Mouse (Mus musculus): ENCODE measurements around the gene Gng8. TPM values are rescaled to one million over a fixed set of nuclear protein-coding genes. Genes with fewer than 3 reads are reported as not detected.

The Gng8 gene
- polyA plus RNA-seq, 1 experiment from 2014 or later: 18.5 TPM

DNA sequence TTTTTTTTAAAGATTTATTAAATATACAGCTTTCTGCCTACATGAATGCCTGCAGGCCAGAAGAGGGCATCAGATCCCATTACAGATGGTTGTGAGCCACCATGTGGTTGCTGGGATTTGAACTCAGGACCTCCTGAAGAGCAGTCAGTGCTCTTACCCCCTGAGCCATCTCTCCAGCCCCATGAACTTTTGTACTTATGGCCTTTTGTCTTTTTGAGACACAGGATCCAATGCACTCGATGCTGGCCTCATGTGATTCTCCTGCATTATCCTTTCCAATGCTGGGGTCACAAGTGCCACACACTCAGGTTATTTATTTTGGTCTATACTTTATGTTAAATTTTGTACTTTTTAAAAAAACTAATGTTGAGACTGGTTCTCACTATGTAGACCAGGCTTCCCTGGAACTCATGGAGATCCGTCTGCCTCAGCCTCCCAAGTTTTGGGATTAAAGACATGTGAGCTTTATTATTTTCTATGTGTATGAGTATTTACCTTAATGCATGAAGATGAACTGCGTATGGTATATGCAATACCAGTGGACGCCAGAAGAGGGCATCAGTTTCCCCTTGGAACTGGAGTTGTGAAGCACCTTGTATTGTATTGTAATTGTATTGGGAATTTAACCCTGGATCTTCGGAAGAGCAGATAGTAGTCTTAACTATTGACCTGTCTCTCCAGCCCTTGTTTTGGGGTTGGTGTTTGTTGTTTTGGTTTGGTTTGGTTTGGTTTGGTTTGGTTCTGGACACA lies 31.5 kb upstream of the Gng8 start:
- Histone ChIP-seq H3K36me3 (peaks cover 81% of the 10 kb centered on the region), H3K4me3 (no peak overlapping the region), H3K9me3 (replicated peaks) (no peaks in the 10 kb centered on the region), H3K4me1 (0 out of 2 replicates have a peak, but pooled peaks cover 3% of the 10 kb centered on the region), H3K27ac (no peak overlapping the region), H3K27me3 (ENCODE audit: low read depth, poor library complexity, severe bottlenecking) (no peaks in the 10 kb centered on the region)
- peak; percentile 71 for DNase-seq (ENCODE audit: low spot score)
- WGBS: 38% methylated on average over 5 of the region's 5 CpGs

DNA sequence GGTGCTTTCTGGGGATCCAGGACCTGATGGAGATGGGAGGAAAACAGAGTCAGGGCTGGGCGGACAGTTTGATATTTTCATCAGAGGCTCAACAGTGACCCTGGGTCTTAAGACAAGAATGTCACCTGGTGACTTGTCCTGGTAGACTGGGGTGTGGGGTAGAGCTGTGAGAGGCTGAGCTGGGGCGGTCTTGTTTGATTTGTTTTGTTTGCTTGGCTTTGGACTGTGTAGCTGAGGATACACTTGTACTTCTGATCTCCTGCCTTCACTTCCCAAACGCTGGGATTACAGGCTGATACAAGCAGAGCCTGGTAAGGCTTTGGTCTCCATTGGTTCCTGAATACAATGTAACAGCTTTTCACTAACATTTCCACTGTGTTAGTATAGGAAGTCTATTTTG lies 24.1 kb upstream of the Gng8 start:
- H3K4me1 ChIP-seq: peaks cover 21% of the 10 kb centered on the region
- H3K36me3 ChIP-seq: peaks cover 89% of the 10 kb centered on the region
- WGBS: 94% methylated on average over 3 of the region's 3 CpGs
- no peak for DNase-seq (ENCODE audit: low spot score)
- no peak overlapping the region for H3K4me3 ChIP-seq
- no peaks in the 10 kb centered on the region for H3K27me3 ChIP-seq (ENCODE audit: low read depth, poor library complexity, severe bottlenecking)
- H3K27ac ChIP-seq: no peak overlapping the region
- no peaks in the 10 kb centered on the region for H3K9me3 ChIP-seq (replicated peaks)

DNA sequence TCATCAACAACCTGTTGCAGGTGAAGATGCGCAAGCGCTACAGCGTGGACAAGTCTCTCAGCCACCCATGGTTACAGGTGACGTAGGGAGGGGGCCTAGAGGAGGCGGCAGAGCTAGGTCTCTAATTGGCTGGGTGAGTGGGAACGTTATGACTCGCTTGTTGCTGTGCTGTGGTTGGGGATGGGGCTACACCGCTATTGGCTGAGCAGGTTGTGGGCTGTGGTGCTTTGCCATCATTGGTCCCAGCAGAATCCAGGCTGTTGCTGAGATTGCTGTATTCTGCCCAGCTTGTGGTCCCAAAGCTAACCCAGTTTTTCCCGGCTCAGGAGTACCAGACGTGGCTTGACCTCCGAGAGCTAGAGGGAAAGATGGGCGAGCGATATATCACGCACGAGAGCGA lies 22.1 kb upstream of the Gng8 start:
- peak overlapping the region; percentile 32; the same call in 1 of the 2 replicates for H3K27ac ChIP-seq
- H3K4me3 ChIP-seq: peak overlapping the region; percentile 41
- WGBS: 12% methylated on average over 16 of the region's 16 CpGs
- H3K27me3 ChIP-seq (ENCODE audit: low read depth, poor library complexity, severe bottlenecking): no peaks in the 10 kb centered on the region
- H3K36me3 ChIP-seq: peaks cover 70% of the 10 kb centered on the region
- DNase-seq (ENCODE audit: low spot score): peak; percentile 61
- no peaks in the 10 kb centered on the region for H3K9me3 ChIP-seq (replicated peaks)
- H3K4me1 ChIP-seq: peaks cover 22% of the 10 kb centered on the region

DNA sequence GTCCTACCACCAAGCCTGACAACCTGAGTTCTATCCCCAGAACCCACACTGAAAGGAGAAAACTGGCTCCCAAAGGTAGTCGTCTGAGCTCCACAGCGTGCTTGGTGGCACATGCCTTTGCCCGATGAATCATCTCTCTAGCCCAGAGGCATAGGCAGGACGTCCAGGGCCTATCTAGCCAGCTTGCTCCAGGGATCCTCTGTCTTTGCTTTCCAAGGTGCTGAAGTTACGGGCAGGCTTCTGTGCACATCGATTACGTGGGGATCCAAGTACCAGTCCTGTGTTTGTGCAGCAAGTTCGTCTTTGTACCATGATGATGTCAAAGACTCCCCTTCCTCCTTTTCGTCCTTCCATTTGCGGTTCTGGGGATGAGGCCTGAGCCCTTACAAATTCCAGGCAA lies 20.0 kb upstream of the Gng8 start:
- WGBS: 79% methylated on average over 10 of the region's 10 CpGs
- no peak overlapping the region for H3K27ac ChIP-seq
- no peak for DNase-seq (ENCODE audit: low spot score)
- H3K27me3 ChIP-seq (ENCODE audit: low read depth, poor library complexity, severe bottlenecking): no peaks in the 10 kb centered on the region
- H3K4me1 ChIP-seq: peaks cover 24% of the 10 kb centered on the region
- H3K36me3 ChIP-seq: peaks cover 50% of the 10 kb centered on the region
- H3K4me3 ChIP-seq: no peak overlapping the region
- no peaks in the 10 kb centered on the region for H3K9me3 ChIP-seq (replicated peaks)

DNA sequence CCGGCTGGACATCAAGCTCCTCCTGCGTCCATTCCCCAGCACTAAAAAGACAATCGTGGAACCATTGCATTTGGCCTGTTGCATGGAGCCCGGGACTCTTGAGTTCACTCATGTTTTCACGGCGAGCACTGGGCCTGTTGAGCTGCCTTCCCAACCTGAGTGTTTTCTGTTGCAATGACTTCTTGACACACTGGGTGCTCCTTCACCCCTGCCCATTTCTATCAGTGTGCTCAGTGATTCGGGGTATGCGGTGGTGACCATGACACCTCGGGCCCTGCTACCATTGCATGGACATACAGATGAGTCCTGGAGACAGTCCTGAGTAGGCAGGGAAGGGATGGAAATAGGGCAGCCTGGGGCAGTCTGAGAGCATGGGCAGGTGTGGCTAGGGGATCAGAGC lies 19.1 kb upstream of the Gng8 start:
- Histone ChIP-seq H3K27ac (no peak overlapping the region), H3K4me1 (peaks cover 33% of the 10 kb centered on the region), H3K36me3 (peaks cover 42% of the 10 kb centered on the region), H3K4me3 (no peak overlapping the region), H3K9me3 (replicated peaks) (no peaks in the 10 kb centered on the region), H3K27me3 (ENCODE audit: low read depth, poor library complexity, severe bottlenecking) (no peaks in the 10 kb centered on the region)
- DNase-seq (ENCODE audit: low spot score): no peak
- WGBS: 95% methylated on average over 9 of the region's 9 CpGs

DNA sequence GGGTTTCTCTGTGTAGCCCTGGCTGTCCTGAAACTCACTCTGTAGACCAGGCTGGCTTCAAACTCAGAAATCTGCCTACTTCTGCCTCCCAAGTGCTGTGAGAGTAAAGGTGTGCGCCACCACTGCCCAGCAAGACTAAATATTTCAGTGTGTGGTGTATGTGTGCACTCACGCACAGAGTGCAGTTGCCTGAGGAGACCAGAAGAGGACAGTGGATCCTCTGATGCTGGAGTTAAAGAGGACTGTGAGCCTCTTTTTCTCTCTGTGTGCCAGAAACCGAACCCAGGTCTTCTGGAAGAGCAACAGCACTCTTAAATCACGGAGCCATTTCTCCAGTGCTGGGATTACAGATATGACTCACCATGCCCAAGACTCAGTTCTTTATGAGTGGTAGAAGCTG lies 18.2 kb upstream of the Gng8 start:
- WGBS: 94% methylated on average over 4 of the region's 4 CpGs

DNA sequence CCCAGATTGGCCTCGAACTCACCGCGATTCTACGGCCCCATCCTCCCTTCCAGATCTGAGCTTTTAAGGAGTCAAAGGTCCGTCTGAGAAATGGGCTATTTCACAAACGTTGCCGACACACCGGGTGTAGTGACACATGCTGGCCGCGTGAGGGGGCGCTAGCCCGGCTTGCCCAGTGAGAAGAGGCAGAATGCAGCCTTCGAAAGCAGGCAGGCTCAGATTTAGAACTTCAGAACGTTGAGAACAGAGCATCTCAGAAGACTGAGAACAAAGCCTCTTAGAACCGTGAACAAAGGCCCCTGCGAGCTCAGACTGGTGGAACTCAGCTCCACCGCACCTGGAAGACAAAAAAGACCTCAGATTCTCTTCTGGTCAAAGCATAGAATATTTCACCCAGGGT lies 17.4 kb upstream of the Gng8 start:
- WGBS: 4% methylated on average over 17 of the region's 17 CpGs
- H3K27ac ChIP-seq: peak overlapping the region; percentile 96
- H3K36me3 ChIP-seq: peaks cover 47% of the 10 kb centered on the region
- DNase-seq (ENCODE audit: low spot score): peak; percentile 84
- peaks cover 45% of the 10 kb centered on the region for H3K4me1 ChIP-seq
- H3K27me3 ChIP-seq (ENCODE audit: low read depth, poor library complexity, severe bottlenecking): no peaks in the 10 kb centered on the region
- H3K9me3 ChIP-seq (replicated peaks): no peaks in the 10 kb centered on the region
- H3K4me3 ChIP-seq: peak overlapping the region; percentile 94

More for the DNA sequence above, 18.2 kb upstream of the Gng8 start:
- H3K9me3 ChIP-seq (replicated peaks): no peaks in the 10 kb centered on the region
- DNase-seq (ENCODE audit: low spot score): no peak
- H3K27me3 ChIP-seq (ENCODE audit: low read depth, poor library complexity, severe bottlenecking): no peaks in the 10 kb centered on the region
- H3K4me3 ChIP-seq: 0 out of 2 replicates have a peak overlapping the region, but pooled peaks have one; percentile 4
- H3K27ac ChIP-seq: no peak overlapping the region
- peaks cover 42% of the 10 kb centered on the region for H3K4me1 ChIP-seq
- peaks cover 44% of the 10 kb centered on the region for H3K36me3 ChIP-seq

DNA sequence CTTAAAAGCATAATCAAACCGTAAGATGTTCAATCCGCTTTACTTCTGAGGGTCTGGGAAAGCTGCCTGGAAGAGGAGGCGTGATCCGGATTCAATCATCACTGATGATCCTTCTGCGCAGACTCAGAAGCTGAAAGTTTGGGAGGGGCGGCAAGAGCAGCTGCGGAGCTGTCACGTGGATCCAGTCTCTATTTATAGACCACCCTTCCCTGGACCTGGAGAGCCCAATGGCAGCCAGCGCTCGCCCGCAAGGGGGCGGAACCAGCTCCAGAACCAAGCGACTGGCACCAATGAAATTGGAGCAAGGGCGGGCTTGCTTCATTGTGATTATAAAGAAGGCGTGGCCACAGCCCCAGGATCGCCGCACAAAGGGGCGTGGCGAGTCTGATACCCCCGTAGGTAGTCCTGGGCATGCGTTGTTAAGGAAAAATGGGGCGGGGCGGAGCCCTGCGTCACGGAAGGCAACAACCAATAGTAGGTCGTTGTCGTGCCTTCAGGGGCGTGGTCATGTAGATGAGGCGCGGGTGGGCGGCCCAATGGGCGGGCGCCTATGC lies 16.8 kb upstream of the Gng8 start:
- Histone ChIP-seq H3K4me3 (peak overlapping the region; percentile 94), H3K27me3 (ENCODE audit: low read depth, poor library complexity, severe bottlenecking) (no peaks in the 10 kb centered on the region), H3K36me3 (peaks cover 46% of the 10 kb centered on the region), H3K4me1 (peaks cover 43% of the 10 kb centered on the region), H3K9me3 (replicated peaks) (no peaks in the 10 kb centered on the region), H3K27ac (peak overlapping the region; percentile 96)
- peak; percentile 99 for DNase-seq (ENCODE audit: low spot score)
- WGBS: under 1% methylated on average over 33 of the region's 33 CpGs

DNA sequence AGATGAGACGGTGACA lies 16.5 kb upstream of the Gng8 start, which contains the start of gene Dact3:
TSS of gene Dact3 (plus strand) at position 8 of the 16 bp plus-strand sequence.
- no peak for DNase-seq (ENCODE audit: low spot score)
- WGBS: 0% methylated on average over 1 of the region's 1 CpGs
- H3K4me1 ChIP-seq: peaks cover 43% of the 10 kb centered on the region

DNA sequence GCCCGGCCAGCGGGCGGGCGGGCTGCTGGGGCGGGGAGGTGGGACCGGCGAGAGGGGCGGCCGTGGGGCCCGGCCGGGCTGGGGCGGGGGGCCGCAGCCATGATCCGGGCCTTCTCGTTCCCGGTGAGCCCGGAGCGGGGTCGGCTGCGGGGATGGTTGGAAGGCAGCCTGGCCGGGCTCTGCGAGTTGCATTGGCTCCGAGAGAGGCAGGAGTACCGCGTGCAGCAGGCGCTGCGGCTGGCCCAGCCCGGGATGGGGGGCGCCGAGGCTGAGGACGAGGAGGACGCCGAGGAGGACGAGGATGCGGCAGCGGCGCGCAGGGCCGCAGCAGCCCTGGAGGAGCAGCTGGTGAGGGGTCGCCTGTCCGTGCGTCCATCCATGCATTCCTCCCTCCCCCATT lies 16.3 kb upstream of the Gng8 start:
- peaks cover 44% of the 10 kb centered on the region for H3K36me3 ChIP-seq

More for the DNA sequence above, 16.5 kb upstream of the Gng8 start, which contains the start of gene Dact3:
- Histone ChIP-seq H3K4me3 (peak within 1 kb of the TSS; percentile 94), H3K36me3 (peaks cover 44% of the 10 kb centered on the region), H3K27ac (peak within 1 kb of the TSS; percentile 96), H3K9me3 (replicated peaks) (no peaks in the 10 kb centered on the region), H3K27me3 (ENCODE audit: low read depth, poor library complexity, severe bottlenecking) (no peaks in the 10 kb centered on the region)

DNA sequence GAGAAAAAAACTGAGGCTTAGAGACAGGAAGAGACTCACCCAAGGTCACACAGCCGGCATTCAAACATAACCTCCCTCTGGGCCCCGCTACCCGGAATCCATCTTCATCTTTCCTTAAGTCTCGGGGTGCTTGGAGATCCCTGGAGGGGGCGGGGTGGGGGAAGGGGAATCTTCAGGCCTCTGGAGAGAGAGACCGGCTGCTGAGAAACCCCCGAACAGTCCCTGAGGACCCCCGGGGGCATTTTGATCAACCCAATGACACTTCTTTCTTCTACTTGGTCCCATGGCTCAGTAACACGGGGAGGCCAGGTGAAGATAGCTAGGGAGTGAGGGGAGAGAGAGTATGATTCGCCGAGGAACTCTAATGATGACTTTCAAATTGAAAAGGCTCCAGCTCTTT lies 15.6 kb upstream of the Gng8 start:
- Histone ChIP-seq H3K4me3 (peak overlapping the region; percentile 94), H3K27ac (peak overlapping the region; percentile 96), H3K4me1 (peaks cover 43% of the 10 kb centered on the region), H3K36me3 (peaks cover 44% of the 10 kb centered on the region), H3K27me3 (ENCODE audit: low read depth, poor library complexity, severe bottlenecking) (no peaks in the 10 kb centered on the region), H3K9me3 (replicated peaks) (no peaks in the 10 kb centered on the region)
- WGBS: 1% methylated on average over 11 of the region's 11 CpGs
- DNase-seq (ENCODE audit: low spot score): peak; percentile 58

More for the DNA sequence above, 16.3 kb upstream of the Gng8 start:
- Histone ChIP-seq H3K27ac (peak overlapping the region; percentile 96), H3K4me3 (peak overlapping the region; percentile 94), H3K9me3 (replicated peaks) (no peaks in the 10 kb centered on the region), H3K4me1 (peaks cover 43% of the 10 kb centered on the region), H3K27me3 (ENCODE audit: low read depth, poor library complexity, severe bottlenecking) (no peaks in the 10 kb centered on the region)
- no peak for DNase-seq (ENCODE audit: low spot score)
- under 1% methylated on average over 42 of the region's 42 CpGs for WGBS

DNA sequence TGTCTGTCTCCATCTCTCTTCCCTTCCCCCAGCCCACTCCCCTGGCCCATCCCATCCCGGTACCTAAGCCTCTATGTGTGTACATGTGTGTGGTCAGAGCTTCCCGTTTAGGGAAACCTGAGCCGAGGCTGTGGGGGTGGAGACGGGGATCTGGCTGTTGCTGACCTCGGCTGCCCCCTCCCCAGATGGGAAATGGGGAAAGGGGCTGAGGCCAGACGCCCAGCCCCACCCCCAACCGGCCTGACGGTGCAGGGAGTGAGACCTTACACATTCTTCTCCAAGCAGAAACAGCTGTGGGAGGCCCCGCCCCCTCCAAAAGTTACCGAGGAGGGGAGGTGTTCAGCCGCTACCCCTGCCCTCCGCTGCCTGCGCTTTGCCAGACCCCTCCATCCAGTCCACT lies 15.0 kb upstream of the Gng8 start:
- Histone ChIP-seq H3K4me3 (peak overlapping the region; percentile 94), H3K27ac (peak overlapping the region; percentile 96), H3K27me3 (ENCODE audit: low read depth, poor library complexity, severe bottlenecking) (no peaks in the 10 kb centered on the region), H3K4me1 (peaks cover 47% of the 10 kb centered on the region), H3K36me3 (peaks cover 44% of the 10 kb centered on the region), H3K9me3 (replicated peaks) (no peaks in the 10 kb centered on the region)
- under 1% methylated on average over 13 of the region's 13 CpGs for WGBS
- peak; percentile 97 for DNase-seq (ENCODE audit: low spot score)

DNA sequence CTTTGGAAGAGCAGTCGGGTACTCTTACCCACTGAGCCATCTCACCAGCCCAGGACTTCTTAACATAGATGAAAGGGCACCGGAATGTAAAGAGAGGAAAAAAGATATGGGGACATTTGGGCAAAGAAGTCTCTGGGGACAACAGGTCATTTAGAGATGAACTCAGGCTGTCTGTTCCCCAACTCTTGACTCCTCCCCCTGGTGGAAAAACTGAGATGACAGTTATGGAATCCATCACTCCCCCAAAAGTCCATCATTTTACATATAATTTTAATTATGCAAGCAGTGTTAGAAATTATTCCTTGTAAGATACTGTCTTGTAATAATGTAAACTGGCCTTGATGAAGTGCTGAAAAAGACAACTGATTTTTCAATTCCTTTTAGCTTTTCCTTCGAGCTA lies 13.9 kb upstream of the Gng8 start:
- Histone ChIP-seq H3K27me3 (ENCODE audit: low read depth, poor library complexity, severe bottlenecking) (no peaks in the 10 kb centered on the region), H3K9me3 (replicated peaks) (no peaks in the 10 kb centered on the region), H3K36me3 (peaks cover 45% of the 10 kb centered on the region), H3K4me3 (no peak overlapping the region), H3K4me1 (peaks cover 47% of the 10 kb centered on the region), H3K27ac (0 out of 2 replicates have a peak overlapping the region, but pooled peaks have one; percentile 96)
- WGBS: 91% methylated on average over 3 of the region's 3 CpGs
- DNase-seq (ENCODE audit: low spot score): no peak

All from limb, embryonic 10.5 days (tissue).